Mouse (Mus musculus) CH12.LX (cell line): ENCODE data around the gene Pdgfra. TPM values are rescaled to one million over a fixed set of nuclear protein-coding genes. Genes with fewer than 3 reads are reported as not detected.

ENCODE experiments used
- DNase-seq: peaks from one replicate; pipeline ENCODE4 v3.0.0-alpha.2; 2013; ENCODE audit errors: extremely low read depth
- H3K27ac ChIP-seq: 2 replicates; pipeline ENCODE4 v1.5.1; 2012; ENCODE audit warnings: low read depth, mild to moderate bottlenecking, control low read depth, moderate library complexity; ENCODE audit not compliant: insufficient read depth
- H3K27me3 ChIP-seq: replicated peaks from 2 replicates; pipeline ENCODE3; 2012; ENCODE audit warnings: inconsistent platforms
- H3K36me3 ChIP-seq, 2 experiments: replicated peaks in 1 of 2; 2 replicates each; pipeline versions ENCODE3 to v1.6.1; 2012; ENCODE audit warnings: inconsistent platforms in 1 of 2, low read length in 1 of 2, mild to moderate bottlenecking in 1 of 2, mixed read lengths in 1 of 2, moderate library complexity in 1 of 2; ENCODE audit not compliant: control insufficient read depth in 1 of 2, insufficient read depth in 1 of 2
- H3K4me1 ChIP-seq, 2 experiments: 2 replicates each; pipeline ENCODE4 v1.6.1; 2012; ENCODE audit warnings: inconsistent platforms in 1 of 2, moderate library complexity in 1 of 2; ENCODE audit not compliant: insufficient read depth in 2 of 2, control insufficient read depth in 1 of 2
- H3K4me2 ChIP-seq: 2 replicates; pipeline ENCODE4 v1.6.1; 2012; ENCODE audit warnings: low read depth, mild to moderate bottlenecking, control low read depth; ENCODE audit not compliant: poor library complexity, insufficient read depth, severe bottlenecking
- H3K4me3 ChIP-seq, 3 experiments: fragments of 150-350 bp in 1 of 3; sonication (generic) in 1 of 3; replicated peaks in 1 of 3; 2 replicates each; pipeline versions ENCODE3 to v1.5.1; 2011 to 2012; ENCODE audit warnings: low read depth in 2 of 3, low read length in 2 of 3, mild to moderate bottlenecking in 2 of 3, moderate library complexity in 2 of 3, control low read depth in 1 of 3, improper control_type of control experiment in 1 of 3, inconsistent platforms in 1 of 3, mixed read lengths in 1 of 3; ENCODE audit not compliant: poor library complexity in 1 of 3
- H3K79me2 ChIP-seq: replicated peaks from 2 replicates; pipeline ENCODE4 v1.6.1; 2012; ENCODE audit warnings: mild to moderate bottlenecking, moderate library complexity; ENCODE audit not compliant: control insufficient read depth, poor library complexity, insufficient read depth, severe bottlenecking; ENCODE audit errors: extremely low read depth
- H3K9ac ChIP-seq: 2 replicates; pipeline ENCODE4 v1.6.1; 2012; ENCODE audit warnings: low read depth, mild to moderate bottlenecking, control low read depth, moderate library complexity; ENCODE audit not compliant: insufficient read depth
- H3K9me3 ChIP-seq: replicated peaks from 2 replicates; pipeline ENCODE3; 2012; ENCODE audit warnings: low read length, inconsistent platforms, mixed read lengths
- BHLHE40 ChIP-seq: IDR thresholded peaks from 2 replicates; pipeline ENCODE4 v1.6.1; 2011; ENCODE audit warnings: mild to moderate bottlenecking, low read depth, low read length, improper control_type of control experiment
- CHD1 ChIP-seq: IDR thresholded peaks from 2 replicates; pipeline ENCODE4 v1.6.1; 2012; ENCODE audit warnings: low read depth, low read length, improper control_type of control experiment, inconsistent platforms
- CHD2 ChIP-seq: IDR thresholded peaks from 2 replicates; pipeline ENCODE4 v1.6.1; 2011; ENCODE audit warnings: low read length, improper control_type of control experiment
- E2F4 ChIP-seq: IDR thresholded peaks from 2 replicates; pipeline ENCODE4 v1.6.1; 2011; ENCODE audit warnings: low read depth, low read length, improper control_type of control experiment; ENCODE audit not compliant: insufficient replicate concordance
- ELF1 ChIP-seq: IDR thresholded peaks from 2 replicates; pipeline ENCODE4 v1.6.1; 2014; ENCODE audit warnings: low read depth, mild to moderate bottlenecking, inconsistent platforms, low read length, improper control_type of control experiment
- EP300 ChIP-seq: IDR thresholded peaks from 2 replicates; pipeline ENCODE4 v1.6.1; 2011; ENCODE audit warnings: low read length, improper control_type of control experiment
- ETS1 ChIP-seq: conservative IDR thresholded peaks from 2 replicates; pipeline ENCODE4 v1.6.1; 2012; ENCODE audit warnings: low read depth, mild to moderate bottlenecking, inconsistent platforms, low read length, improper control_type of control experiment, moderate library complexity
- GABPA ChIP-seq: IDR thresholded peaks from 2 replicates; pipeline ENCODE4 v1.6.1; 2012; ENCODE audit warnings: low read depth, low read length, improper control_type of control experiment, inconsistent platforms; ENCODE audit not compliant: insufficient replicate concordance
- IRF4 ChIP-seq: IDR thresholded peaks from 2 replicates; pipeline ENCODE4 v1.6.1; 2014; ENCODE audit warnings: low read depth, mild to moderate bottlenecking, inconsistent platforms, low read length, improper control_type of control experiment
- JUN ChIP-seq: IDR thresholded peaks from 2 replicates; pipeline ENCODE4 v1.6.1; 2011; ENCODE audit warnings: low read depth, mild to moderate bottlenecking, low read length, improper control_type of control experiment, moderate library complexity; ENCODE audit not compliant: insufficient read depth
- JUND ChIP-seq: conservative IDR thresholded peaks from 2 replicates; pipeline ENCODE4 v1.6.1; 2011; ENCODE audit warnings: low read depth, low read length, improper control_type of control experiment
- KAT2A ChIP-seq: IDR thresholded peaks from 2 replicates; pipeline ENCODE4 v1.6.1; 2012; ENCODE audit warnings: low read length, improper control_type of control experiment, inconsistent platforms; ENCODE audit not compliant: insufficient replicate concordance
- MAFK ChIP-seq: IDR thresholded peaks from 2 replicates; pipeline ENCODE4 v1.6.1; 2011; ENCODE audit warnings: low read length, improper control_type of control experiment; ENCODE audit not compliant: insufficient replicate concordance
- MAX ChIP-seq: IDR thresholded peaks from 2 replicates; pipeline ENCODE4 v1.6.1; 2011; ENCODE audit warnings: low read length, improper control_type of control experiment
- MAZ ChIP-seq: IDR thresholded peaks from 2 replicates; pipeline ENCODE4 v1.6.1; 2012; ENCODE audit warnings: low read depth, mild to moderate bottlenecking, inconsistent platforms, low read length, improper control_type of control experiment, moderate library complexity
- MEF2A ChIP-seq: IDR thresholded peaks from 2 replicates; pipeline ENCODE4 v1.6.1; 2014; ENCODE audit warnings: low read depth, mild to moderate bottlenecking, inconsistent platforms, low read length, improper control_type of control experiment, borderline replicate concordance
- MXI1 ChIP-seq: IDR thresholded peaks from 2 replicates; pipeline ENCODE4 v1.6.1; 2011; ENCODE audit warnings: mild to moderate bottlenecking, low read depth, low read length, improper control_type of control experiment
- MYC ChIP-seq: IDR thresholded peaks from 2 replicates; pipeline ENCODE4 v1.6.1; 2011; ENCODE audit warnings: low read depth, mild to moderate bottlenecking, improper control_type of control experiment, low read length
- NELFE ChIP-seq: IDR thresholded peaks from 2 replicates; pipeline ENCODE4 v1.6.1; 2011; ENCODE audit warnings: low read depth, low read length, improper control_type of control experiment
- NRF1 ChIP-seq: IDR thresholded peaks from 2 replicates; pipeline ENCODE4 v1.6.1; 2014; ENCODE audit warnings: low read depth, mild to moderate bottlenecking, inconsistent platforms, low read length, improper control_type of control experiment, moderate library complexity
- POLR2A ChIP-seq: IDR thresholded peaks from 2 replicates; pipeline ENCODE4 v1.6.1; 2011; ENCODE audit warnings: low read depth, mild to moderate bottlenecking, improper control_type of control experiment, low read length
- RAD21 ChIP-seq: IDR thresholded peaks from 2 replicates; pipeline ENCODE4 v1.6.1; 2011; ENCODE audit warnings: low read depth, mild to moderate bottlenecking, low read length, improper control_type of control experiment, moderate library complexity
- RCOR1 ChIP-seq: conservative IDR thresholded peaks from 2 replicates; pipeline ENCODE4 v1.6.1; 2012; ENCODE audit warnings: low read depth, mild to moderate bottlenecking, inconsistent platforms, low read length, improper control_type of control experiment
- SMC3 ChIP-seq: IDR thresholded peaks from 2 replicates; pipeline ENCODE4 v1.6.1; 2011; ENCODE audit warnings: low read depth, low read length, improper control_type of control experiment
- TBP ChIP-seq: conservative IDR thresholded peaks from 2 replicates; pipeline ENCODE4 v1.6.1; 2011; ENCODE audit warnings: low read depth, low read length, improper control_type of control experiment
- TCF12 ChIP-seq: IDR thresholded peaks from 2 replicates; pipeline ENCODE4 v1.6.1; 2014; ENCODE audit warnings: low read depth, mild to moderate bottlenecking, inconsistent platforms, low read length, improper control_type of control experiment
- USF1 ChIP-seq: IDR thresholded peaks from 2 replicates; pipeline ENCODE4 v1.6.1; 2014; ENCODE audit warnings: low read depth, mild to moderate bottlenecking, inconsistent platforms, low read length, improper control_type of control experiment
- USF2 ChIP-seq: conservative IDR thresholded peaks from 2 replicates; pipeline ENCODE4 v1.6.1; 2011; ENCODE audit warnings: low read depth, low read length, improper control_type of control experiment
- ZC3H11A ChIP-seq: IDR thresholded peaks from 2 replicates; pipeline ENCODE4 v1.6.1; 2012; ENCODE audit warnings: low read depth, mild to moderate bottlenecking, inconsistent platforms, low read length, improper control_type of control experiment
- ZMIZ1 ChIP-seq: IDR thresholded peaks from 2 replicates; pipeline ENCODE4 v1.6.1; 2012; ENCODE audit warnings: low read depth, mild to moderate bottlenecking, inconsistent platforms, low read length, improper control_type of control experiment
- ZNF384 ChIP-seq: IDR thresholded peaks from 2 replicates; pipeline ENCODE4 v1.6.1; 2012; ENCODE audit warnings: low read depth, low read length, improper control_type of control experiment, inconsistent platforms
- dilution Hi-C: fragments of 300-500 bp; cut with MboI; formaldehyde crosslinking; loops from 2 replicates; pipeline ENCODE4 v1.14.3; 2020; ENCODE audit warnings: low sequenced_read_pairs; ENCODE audit not compliant: extremely low pct_unique_long_range_greater_than_20kb, extremely low pct_ligation_motif_present
- in situ Hi-C: fragments of 300-500 bp; cut with MboI; formaldehyde crosslinking; loops from 3 replicates; pipeline ENCODE4 v1.14.3; 2019; ENCODE audit warnings: low sequenced_read_pairs, low pct_ligation_motif_present, low pct_unique_long_range_greater_than_20kb, mixed read lengths
- polyA plus RNA-seq: library from polyadenylated mRNA; unstranded; fragments of >175 nt; gene quantifications from 2 replicates; pipeline ENCODE4 v1.2.1, GENCODE M21; 2012; ENCODE audit warnings: low read depth; ENCODE audit not compliant: insufficient read length
- total RNA-seq, 2 experiments: library from RNA; depleted of rRNA; stranded (reverse); fragments of 300-350 nt in 1 of 2; fragments of >200 nt in 1 of 2; gene quantifications; 2 replicates each; pipeline ENCODE4 v1.2.3; 2012 to 2014

Pdgfra gene
- total and polyA plus RNA-seq, 3 experiments: 0.13 to 0.25 (median 0.13) TPM

DNA sequence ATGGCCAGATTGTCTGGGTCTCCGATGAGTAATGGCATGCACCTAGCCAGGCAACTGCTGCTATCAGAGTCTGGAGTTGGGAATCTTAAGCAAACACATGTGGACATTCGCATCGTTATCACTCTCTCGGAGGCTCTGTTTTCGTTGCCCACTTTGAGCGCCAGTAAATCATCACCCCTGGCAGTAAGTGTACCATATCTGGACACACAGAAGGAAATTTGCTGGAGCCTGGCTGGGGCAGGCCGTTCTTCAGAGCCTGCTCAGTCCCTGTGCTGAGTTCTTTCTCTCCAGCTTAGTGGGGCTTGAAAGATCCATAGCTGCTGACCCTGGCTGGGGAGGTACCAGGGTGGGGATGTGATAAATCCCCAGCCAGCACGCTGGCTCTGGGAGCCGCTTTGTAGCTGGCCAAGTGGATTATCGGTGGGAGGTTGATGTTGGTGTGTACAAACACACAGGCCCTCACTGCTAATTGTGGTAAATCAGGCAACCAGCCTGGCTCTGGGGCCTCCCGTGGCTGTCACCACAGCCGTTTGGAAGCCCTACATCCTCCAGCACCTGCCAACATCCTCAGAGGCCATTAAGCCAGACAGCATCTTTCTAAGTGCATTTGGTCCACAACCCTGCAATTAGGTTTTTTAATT lies 8.6 kb downstream of the Pdgfra start:
- Histone ChIP-seq H3K9me3 (no peaks in the 10 kb centered on the region), H3K9ac (no peak overlapping the region), H3K4me2 (no peak overlapping the region), H3K27ac (no peak overlapping the region), H3K36me3 (no peaks in the 10 kb centered on the region), H3K79me2 (no peaks in the 10 kb centered on the region)
- in situ Hi-C loops: loop anchor here (25.0 kb wide), 2 partner anchors 523 to 723 kb away; no protein-coding TSS in a partner anchor
- dilution Hi-C loops: no loop called here
- DNase-seq: no peak
- no peak for TF ChIP-seq ZC3H11A
- TF ChIP-seq MAX: no peak
- TF ChIP-seq JUND: no peak
- TF ChIP-seq MAZ: no peak
- TF ChIP-seq GABPA: no peak
- TF ChIP-seq MEF2A: no peak
- TF ChIP-seq ETS1: no peak
- TF ChIP-seq POLR2A: no peak
- no peak for TF ChIP-seq RCOR1
- TF ChIP-seq MYC: no peak
- TF ChIP-seq SMC3: no peak
- TF ChIP-seq MAFK: no peak
- TF ChIP-seq ELF1: no peak
- TF ChIP-seq MXI1: no peak
- no peak for TF ChIP-seq USF1
- no peak for TF ChIP-seq BHLHE40
- TF ChIP-seq KAT2A: no peak
- no peak for TF ChIP-seq RAD21
- TF ChIP-seq NELFE: no peak
- no peak for TF ChIP-seq ZMIZ1
- TF ChIP-seq, all 38 proteins: peak for 0
- Histone ChIP-seq H3K4me1 (peaks cover 0 to 7% of the 10 kb centered on the region in 2 experiments; a peak in 2 of 4 replicates), H3K27me3 (no peaks in the 10 kb centered on the region), H3K4me3 (no peak overlapping the region)

DNA sequence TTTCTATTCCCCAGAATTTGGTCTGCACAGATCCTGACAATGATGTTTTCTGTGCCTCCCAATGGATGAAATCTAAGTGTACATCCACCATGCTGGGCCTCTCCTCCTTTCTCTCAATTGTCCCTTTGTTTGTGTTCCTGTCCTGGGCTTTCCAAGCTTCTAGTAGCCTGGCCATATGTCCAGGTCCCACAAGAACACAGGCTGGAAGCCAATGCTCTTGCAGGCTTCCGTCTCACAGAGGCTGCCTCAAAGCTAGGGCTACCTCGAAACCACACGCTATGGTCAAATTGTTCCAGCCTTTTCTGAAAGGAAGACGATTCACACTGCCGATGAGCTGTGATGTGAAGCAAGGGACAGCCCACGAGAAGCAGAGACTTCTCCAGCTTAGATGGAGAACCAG lies 9.5 kb downstream of the Pdgfra start:
- no peaks in the 10 kb centered on the region for H3K27me3 ChIP-seq
- TF ChIP-seq USF2 (no peak), ETS1 (no peak), MAX (no peak), NELFE (no peak), CHD1 (no peak), RAD21 (no peak), BHLHE40 (no peak), ZNF384 (no peak), E2F4 (no peak), JUN (no peak), EP300 (no peak), TBP (no peak), NRF1 (no peak), GABPA (no peak), IRF4 (no peak), CHD2 (no peak), TCF12 (no peak), RCOR1 (no peak), MXI1 (no peak), KAT2A (no peak)
- no peak overlapping the region for H3K4me2 ChIP-seq
- DNase-seq: no peak
- no peaks in the 10 kb centered on the region for H3K36me3 ChIP-seq
- dilution Hi-C loops (no loop called here), in situ Hi-C loops (loop anchor here (25.0 kb wide), 2 partner anchors 524 to 724 kb away; no protein-coding TSS in a partner anchor)
- H3K4me3 ChIP-seq: no peak overlapping the region
- no peak overlapping the region for H3K9ac ChIP-seq
- no peaks in the 10 kb centered on the region for H3K79me2 ChIP-seq
- H3K4me1 ChIP-seq: peaks cover 0 to 5% of the 10 kb centered on the region in 2 experiments; a peak in 1 of 4 replicates
- H3K9me3 ChIP-seq: no peaks in the 10 kb centered on the region
- H3K27ac ChIP-seq: no peak overlapping the region
